Mouse (Mus musculus): ENCODE measurements around the gene H2afb1. TPM values are rescaled to one million over a fixed set of nuclear protein-coding genes. Genes with fewer than 3 reads are reported as not detected.
"Not testable (repeated sequence)": the region's sequence is repeated elsewhere in the genome, so short reads cannot be mapped to it uniquely, and the experiment has no call there.

H2afb1 gene
- polyA plus RNA-seq (2014; fragmentation: Nextera tagmentation; extraction: Ambion mirVana): not detected in 2 replicates

DNA sequence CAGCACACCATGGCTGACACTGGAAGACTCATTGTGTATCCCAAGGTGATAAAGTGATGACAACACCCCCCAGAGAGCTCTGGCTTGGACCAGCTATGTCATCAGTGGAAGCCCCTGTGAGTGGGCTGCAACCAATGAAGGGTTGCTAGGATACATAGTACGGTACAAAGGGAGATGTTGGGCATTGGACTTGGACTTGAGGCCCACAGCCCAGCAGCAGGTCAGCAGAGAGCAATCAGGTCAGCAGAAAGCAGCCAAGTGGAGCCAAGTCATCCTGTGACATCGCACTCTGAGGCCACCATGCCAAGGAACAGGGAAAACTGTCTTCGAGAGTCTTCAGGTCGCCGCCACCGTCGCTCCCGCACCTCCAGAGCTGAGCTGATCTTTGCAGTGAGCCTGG is at the start of gene H2afb1:
H2afb1 (plus strand) TSS at position 301 of the 400 bp plus-strand sequence.
- not testable (repeated sequence) for H3K4me2 ChIP-seq (ENCODE audit: low read length); H3K9ac ChIP-seq (replicated peaks; ENCODE audit: low read length); H3K4me3 ChIP-seq (replicated peaks; ENCODE audit: low read depth, low read length); H3K9me3 ChIP-seq (ENCODE audit: control insufficient read depth, low read length); DNase-seq; ATAC-seq (ENCODE audit: low FRiP score, low TSS enrichment); H3K4me1 ChIP-seq (ENCODE audit: control insufficient read depth, insufficient read depth, low read length); H3K27me3 ChIP-seq (ENCODE audit: control insufficient read depth, insufficient read depth, low read length); H3K36me3 ChIP-seq (ENCODE audit: control insufficient read depth, insufficient read depth, low read length); H3K27ac ChIP-seq (replicated peaks; ENCODE audit: low read depth, low read length)
- WGBS: 83% methylated on average over 7 of the region's 8 CpGs

DNA sequence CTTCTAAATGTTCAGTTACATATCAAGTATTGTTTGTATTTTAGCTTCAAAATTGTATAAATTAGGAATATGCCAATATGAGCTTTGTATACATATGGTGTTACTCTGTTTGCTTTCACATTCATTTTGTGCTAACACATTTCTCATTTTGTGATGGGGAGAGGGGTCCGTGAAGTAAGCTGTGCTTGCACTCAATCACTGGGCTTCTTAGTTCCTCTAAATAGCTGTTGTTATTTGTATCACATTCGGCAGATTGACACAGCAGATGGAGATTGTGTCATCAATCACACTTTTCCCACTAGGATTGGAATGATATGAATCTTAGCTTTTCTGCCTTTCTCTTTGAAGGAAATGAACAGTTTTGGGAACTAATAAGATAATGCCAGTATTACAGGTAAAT is 21.5 kb downstream of the H2afb1 start:
- Histone ChIP-seq H3K36me3 (ENCODE audit: control insufficient read depth, insufficient read depth, low read length) (no peaks in the 10 kb centered on the region), H3K9me3 (ENCODE audit: control insufficient read depth, low read length) (no peaks in the 10 kb centered on the region), H3K9ac (replicated peaks; ENCODE audit: low read length) (no peak overlapping the region), H3K4me1 (ENCODE audit: control insufficient read depth, insufficient read depth, low read length) (no peaks in the 10 kb centered on the region), H3K4me2 (ENCODE audit: low read length) (no peak overlapping the region), H3K27ac (replicated peaks; ENCODE audit: low read depth, low read length) (no peak overlapping the region), H3K4me3 (replicated peaks; ENCODE audit: low read depth, low read length) (no peak overlapping the region), H3K27me3 (ENCODE audit: control insufficient read depth, insufficient read depth, low read length) (no peaks in the 10 kb centered on the region)
- no peak for DNase-seq
- 79% methylated on average over 2 of the region's 2 CpGs for WGBS
- ATAC-seq (ENCODE audit: low FRiP score, low TSS enrichment): no peak

All from midbrain, embryonic 14.5 days (tissue).